Mouse (Mus musculus) right cerebral cortex, adult 2 months (tissue): ENCODE measurements around the gene Pdzrn4.

ENCODE experiments used
- DNase-seq, 2 experiments: peaks; one replicate each; pipeline ENCODE4 v3.0.0; 2021 to 2022; ENCODE audit warnings: low spot score in 2 of 2

Gene Pdzrn4

GRCm38 (mm10) chr15:92704146-92704545 is 307.5 kb downstream of the Pdzrn4 start:
- no peak for DNase-seq

- DNase-seq, result no peak
Measured at GRCm38 (mm10) chr15:92738676-92739075, 342.0 kb downstream of the Pdzrn4 start.

- no peak for DNase-seq
Measured at GRCm38 (mm10) chr15:92739887-92740286, 343.2 kb downstream of the Pdzrn4 start.

GRCm38 (mm10) chr15:92743624-92744023 is 346.9 kb downstream of the Pdzrn4 start:
- DNase-seq, result peak in 1 of 2 experiments; percentile 21

GRCm38 (mm10) chr15:92746081-92746480 is 349.4 kb downstream of the Pdzrn4 start:
- DNase-seq, result no peak

- DNase-seq, result no peak
Measured at GRCm38 (mm10) chr15:92752167-92752566, 355.5 kb downstream of the Pdzrn4 start.

- no peak for DNase-seq
Measured at GRCm38 (mm10) chr15:92752578-92752977, 355.9 kb downstream of the Pdzrn4 start.

GRCm38 (mm10) chr15:92757085-92757903 is 360.6 kb downstream of the Pdzrn4 start:
- DNase-seq, result no peak

- no peak for DNase-seq
Measured at GRCm38 (mm10) chr15:92759001-92759400, 362.3 kb downstream of the Pdzrn4 start.

- DNase-seq, result no peak
Measured at GRCm38 (mm10) chr15:92763303-92763702, 366.6 kb downstream of the Pdzrn4 start.

GRCm38 (mm10) chr15:92769535-92769934 is 372.9 kb downstream of the Pdzrn4 start:
- no peak for DNase-seq

GRCm38 (mm10) chr15:92788036-92788435 is 391.4 kb downstream of the Pdzrn4 start:
- no peak for DNase-seq

GRCm38 (mm10) chr15:92794275-92794674 is 397.6 kb downstream of the Pdzrn4 start:
- DNase-seq, result no peak

GRCm38 (mm10) chr15:92805934-92806333 is 409.3 kb downstream of the Pdzrn4 start:
- DNase-seq, result no peak

- DNase-seq, result no peak
Measured at GRCm38 (mm10) chr15:92806352-92806751, 409.7 kb downstream of the Pdzrn4 start.
